Mouse (Mus musculus): ENCODE measurements at regions not wholly inside any gene's neighbourhood (a gene's known extent, or its start where the extent isn't known, plus 50 kb on each side); places are given as distances from the start of the nearest gene placed in this dataset.
"Not testable (repeated sequence)": the region's sequence is repeated elsewhere in the genome, so short reads cannot be mapped to it uniquely, and the experiment has no call there.

DNA sequence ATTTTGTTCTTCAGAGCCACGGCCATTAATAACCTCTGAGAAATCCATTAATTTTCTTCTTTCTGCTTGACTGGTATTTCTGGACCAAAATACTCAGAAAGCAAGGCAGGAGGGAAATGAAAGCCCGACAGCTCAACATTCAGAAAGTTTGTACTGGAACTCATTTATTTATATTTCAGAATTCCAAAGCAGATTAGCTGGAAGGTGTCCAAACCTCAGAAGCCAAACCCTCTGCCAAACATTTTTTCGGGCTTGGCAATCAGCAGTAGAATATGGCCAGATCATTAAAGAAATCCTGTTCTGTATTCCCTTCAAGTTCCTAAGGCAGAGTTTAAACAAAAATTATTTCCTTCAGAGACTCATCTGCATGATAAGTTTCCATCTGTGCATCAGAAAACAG is 450.4 kb upstream of the Tbl1xr1 start:
- DNase-seq (ENCODE audit: low read depth) = no peak

DNA sequence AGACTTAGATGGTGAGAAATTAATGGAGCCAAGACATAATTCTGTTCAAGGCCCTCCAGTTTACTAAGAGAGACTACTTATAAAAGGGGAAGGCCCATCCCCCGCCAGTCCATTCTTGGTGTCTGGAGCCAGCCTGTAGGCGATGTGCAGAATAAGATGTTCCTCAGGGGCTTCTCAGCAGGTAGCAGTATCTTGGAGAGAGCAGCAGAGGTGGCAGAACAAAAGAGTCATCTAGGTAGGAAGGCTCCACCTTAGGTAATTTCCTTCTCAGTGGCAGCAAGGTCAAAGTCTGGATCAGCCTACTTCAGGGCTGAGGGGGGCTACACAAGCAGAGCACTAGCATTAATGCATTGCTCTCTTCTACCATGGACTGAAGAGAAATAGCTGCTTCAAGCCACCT is 449.4 kb upstream of the Tbl1xr1 start:
- not testable (repeated sequence) for DNase-seq (ENCODE audit: low read depth)

DNA sequence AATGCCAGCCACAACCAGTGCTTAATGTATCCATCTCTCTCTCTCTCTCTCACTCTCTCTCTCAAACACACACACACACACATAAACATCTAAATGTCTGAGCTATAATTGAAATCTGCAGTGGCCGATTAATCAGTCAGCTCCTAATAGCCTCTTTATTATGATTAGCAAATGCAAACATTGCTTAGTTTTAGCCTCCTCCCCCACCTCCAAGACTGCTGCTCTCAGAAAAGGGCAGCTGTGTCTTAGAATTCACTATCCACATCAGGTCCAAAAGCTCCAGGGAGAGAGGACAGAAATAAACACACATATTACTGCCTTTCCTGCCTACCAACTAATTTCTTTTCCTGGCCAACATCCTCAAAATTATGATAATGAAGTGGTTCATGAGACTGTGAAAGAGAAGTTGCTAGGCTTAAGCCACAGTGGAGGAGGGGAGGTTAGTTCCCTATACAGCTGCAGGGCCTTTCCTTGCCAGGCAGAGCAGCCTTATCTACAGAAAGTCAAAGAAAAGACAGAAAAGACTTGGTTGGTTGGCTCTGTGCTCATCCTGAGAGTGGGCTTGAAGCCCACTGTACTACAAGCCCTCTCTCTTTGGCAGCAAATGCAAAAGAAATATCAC is 442.7 kb upstream of the Tbl1xr1 start:
- DNase-seq (ENCODE audit: low read depth) = peak; percentile 72

DNA sequence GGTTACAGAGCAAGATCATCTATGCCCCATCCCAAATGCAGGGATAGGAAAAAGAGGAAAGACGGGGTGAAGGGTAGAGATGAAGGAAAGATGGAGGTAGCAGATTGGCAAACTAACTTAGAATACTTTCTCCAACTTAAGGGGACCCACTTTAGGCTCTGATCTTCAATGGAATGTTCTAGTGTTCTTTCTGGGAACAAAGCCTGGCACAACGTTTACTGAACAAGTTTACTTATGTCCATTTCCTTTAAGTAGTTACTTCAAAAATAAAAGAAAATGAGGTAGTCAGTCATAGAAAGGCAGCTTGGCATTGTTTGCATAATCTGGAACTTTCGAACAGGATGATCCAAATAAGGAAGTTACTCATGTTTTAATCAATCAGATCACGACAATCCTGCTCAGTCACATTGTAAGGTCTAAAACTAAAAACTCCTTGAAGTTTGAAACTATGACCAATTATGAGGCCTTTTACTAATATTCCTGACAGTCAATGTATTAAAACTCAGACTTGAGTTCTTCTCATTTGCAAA is 441.7 kb upstream of the Tbl1xr1 start:
- peak; percentile 10 for DNase-seq (ENCODE audit: low read depth)

DNA sequence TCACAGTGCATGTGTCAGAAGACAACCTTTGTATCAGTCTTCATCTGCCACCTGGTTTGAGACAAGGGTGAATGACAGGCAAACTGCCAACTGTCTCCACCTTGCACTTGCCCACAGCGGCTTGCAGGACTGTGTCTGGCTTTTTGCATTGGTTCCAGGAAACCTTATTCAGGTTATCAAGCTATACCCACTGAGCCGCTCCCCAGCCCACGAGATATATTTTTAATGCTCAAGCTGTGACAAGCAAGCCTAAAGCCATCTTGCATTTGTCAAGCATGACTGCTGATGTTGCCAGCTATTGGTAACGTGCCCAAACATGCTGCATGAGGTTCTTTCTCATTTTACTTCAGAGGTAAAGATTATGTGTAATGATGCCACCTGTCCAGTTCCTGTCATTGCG is 437.6 kb upstream of the Tbl1xr1 start:
- DNase-seq (ENCODE audit: low read depth) = no peak

DNA sequence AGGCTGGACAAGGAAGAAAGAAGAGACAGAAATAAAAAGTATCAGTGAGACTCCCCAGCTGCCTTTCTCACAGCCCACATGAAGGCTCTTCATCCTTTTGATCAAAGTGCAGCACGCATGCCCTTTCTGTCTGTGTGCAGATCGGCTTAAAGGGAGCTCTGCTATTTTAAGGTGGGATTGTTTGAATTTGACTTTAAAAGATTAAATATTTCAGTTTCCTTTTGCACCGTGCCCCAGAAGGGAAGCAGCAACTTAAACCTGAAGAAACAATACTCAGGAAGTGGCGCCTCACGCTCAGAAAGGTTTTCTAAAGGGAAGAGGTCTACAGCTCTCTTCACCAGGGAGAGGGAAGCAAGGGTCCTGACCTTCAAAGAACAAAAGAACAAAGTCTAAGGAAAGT is 436.9 kb upstream of the Tbl1xr1 start:
- peak; percentile 11 for DNase-seq (ENCODE audit: low read depth)

DNA sequence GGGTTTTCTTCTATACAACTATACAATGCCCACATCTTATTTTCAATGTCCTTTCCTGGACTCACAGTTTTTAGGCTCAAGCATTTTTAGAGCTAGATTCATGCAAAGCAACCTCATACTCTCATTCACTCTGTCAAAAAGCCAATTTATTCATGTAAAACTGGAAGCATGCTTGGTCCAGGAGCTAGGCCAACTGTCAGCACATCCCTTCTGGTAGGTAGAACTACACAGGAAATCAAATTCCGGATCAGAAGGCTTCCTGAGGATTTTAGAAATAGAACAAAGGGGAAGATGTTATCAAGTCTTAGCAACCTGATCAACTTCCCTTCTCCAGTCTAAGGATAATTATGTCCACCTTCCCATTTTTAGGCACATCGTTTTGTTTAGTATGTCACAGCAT is 432.4 kb upstream of the Tbl1xr1 start:
- peak; percentile 5 for DNase-seq (ENCODE audit: low read depth)

DNA sequence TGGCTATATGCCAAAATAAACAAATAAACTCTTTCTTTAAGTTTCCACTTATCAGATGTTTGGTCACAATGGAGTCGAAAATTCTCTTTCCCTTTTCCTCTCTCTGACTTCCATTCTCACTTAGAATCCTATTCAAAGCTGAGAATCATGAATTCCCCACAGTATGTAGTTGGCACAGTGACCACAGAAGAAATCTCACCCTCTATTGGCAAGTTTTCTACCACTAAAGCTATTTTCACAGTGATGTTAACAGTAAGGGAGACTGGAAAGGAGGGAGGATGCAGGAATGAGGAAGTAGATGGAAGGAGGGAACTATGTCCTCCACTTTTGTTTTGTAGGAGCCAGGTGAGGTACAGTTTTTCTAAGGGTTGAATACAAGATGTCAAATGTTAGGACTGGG is 431.2 kb upstream of the Tbl1xr1 start:
- DNase-seq (ENCODE audit: low read depth) = no peak

DNA sequence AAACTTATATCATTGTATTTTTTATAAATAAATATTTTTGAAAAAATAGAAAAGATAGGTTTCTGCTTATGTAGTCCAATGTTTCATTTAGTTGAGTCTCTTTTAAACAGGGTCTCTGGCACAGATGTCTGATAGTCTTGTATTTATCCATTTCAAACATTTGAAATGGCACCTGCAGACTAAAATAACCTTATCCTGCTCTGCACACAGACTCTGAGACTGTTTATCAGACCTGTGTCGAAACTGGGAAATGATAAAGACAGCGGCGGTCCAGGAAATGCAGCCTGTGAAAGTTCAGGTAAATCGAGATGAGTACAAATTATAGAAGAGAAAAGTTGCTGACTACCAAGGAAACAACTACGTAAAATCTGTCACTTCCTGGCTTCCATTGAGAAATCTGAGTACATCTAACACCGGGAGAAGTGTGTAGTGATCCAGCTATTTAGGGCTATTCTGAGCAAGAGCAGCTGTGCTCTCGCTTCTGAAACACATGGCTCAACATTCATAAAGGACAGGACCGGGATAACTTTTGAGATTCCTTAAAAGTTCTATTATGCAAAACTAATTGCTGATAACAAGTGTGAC is 426.5 kb upstream of the Tbl1xr1 start:
- no peak for DNase-seq (ENCODE audit: low read depth)

DNA sequence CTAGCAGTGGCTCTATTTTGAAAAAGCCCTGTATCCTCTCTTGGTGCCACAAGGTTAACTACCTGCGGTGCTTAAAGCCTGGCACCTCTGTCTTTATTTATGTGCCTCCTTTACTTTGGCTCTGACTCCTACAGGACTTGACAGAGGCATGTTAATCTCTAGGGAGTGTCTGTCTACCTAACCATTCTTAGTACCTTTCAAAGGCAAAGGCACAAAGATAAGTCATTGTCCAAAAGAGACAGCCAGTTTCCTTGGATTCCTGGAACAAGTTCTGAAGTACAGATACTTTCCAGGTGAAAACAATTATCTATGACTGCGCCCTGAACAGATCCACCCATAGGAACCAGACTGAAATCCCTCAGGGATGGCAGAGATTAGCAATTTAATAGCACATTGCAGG is 421.2 kb upstream of the Tbl1xr1 start:
- no peak for DNase-seq (ENCODE audit: low read depth)

DNA sequence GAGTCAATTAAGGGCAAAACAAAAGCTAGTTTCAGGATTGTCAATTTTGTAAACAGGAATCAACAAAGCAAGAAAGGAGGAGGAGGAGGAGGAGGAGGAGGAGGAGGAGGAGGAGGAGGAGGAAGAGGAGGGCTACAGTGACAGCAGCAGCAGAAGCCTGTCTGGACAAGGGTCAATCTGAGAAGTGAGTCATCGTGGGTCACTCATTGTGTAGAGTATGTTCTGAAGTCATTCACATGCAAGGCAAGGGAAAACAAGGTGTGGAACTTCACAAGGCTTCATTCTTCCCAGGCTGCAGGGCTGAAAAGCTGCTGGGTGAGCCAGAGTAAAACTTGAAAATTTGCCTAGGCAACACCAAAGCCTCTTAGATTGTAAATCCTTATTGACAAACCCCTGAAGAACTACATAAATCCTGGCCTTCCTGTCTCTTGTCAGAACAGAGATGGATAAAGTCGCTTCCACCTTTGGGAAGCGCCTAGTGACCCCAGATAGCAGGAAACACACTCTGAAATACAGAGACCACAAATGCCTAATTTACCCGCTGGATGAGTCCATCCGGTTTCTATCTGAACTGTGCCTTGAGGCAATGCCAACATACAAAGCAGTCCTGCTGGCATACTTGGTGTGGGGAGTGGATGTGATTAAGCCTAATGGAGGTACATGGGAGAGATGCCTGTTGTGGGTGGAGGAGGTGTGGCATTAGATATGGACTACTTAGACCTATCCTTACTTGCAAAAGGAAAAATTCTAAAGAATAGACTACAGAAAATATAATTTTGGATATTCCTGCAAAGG is 408.9 kb upstream of the Tbl1xr1 start:
- peak; percentile 40 for DNase-seq (ENCODE audit: low read depth)

DNA sequence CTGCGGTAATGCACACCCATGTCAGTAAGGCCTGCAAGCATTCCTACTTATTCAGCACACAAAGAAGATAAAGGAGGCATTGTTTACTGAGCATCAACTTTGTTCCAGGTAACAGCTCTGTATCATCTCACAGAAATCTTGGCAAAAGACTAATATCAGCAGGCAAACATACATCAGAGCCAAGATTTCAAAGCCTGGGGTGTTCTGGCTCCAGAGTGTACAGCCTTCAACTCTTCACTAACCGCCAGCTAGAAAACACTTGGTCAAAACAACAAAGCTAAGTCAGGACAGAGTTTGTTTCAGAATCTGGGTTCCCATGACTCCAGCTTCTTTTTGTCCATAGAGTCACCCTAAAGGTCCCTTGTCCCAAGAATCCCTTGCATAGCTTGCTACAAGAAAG is 404.6 kb upstream of the Tbl1xr1 start:
- DNase-seq (ENCODE audit: low read depth) = no peak

DNA sequence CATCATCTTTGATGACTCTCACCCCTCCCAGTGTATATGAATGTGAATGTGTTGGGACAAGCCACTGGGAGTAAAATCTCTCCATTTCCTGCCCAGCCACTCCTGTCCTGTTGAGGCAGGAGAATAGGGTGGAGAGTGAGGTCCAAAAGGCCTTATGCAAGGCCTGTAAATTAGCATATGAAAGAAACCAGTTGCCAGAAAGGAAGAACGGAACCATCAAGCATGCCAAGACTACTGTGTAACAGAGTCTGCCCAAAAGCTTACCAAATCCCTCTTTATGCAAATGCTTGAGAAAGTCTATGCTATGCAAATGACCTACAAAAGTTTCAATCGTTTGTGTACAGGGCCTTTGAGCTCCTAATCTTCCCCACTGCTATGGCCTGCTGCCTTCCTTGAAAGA is 404.0 kb upstream of the Tbl1xr1 start:
- DNase-seq (ENCODE audit: low read depth) = no peak

DNA sequence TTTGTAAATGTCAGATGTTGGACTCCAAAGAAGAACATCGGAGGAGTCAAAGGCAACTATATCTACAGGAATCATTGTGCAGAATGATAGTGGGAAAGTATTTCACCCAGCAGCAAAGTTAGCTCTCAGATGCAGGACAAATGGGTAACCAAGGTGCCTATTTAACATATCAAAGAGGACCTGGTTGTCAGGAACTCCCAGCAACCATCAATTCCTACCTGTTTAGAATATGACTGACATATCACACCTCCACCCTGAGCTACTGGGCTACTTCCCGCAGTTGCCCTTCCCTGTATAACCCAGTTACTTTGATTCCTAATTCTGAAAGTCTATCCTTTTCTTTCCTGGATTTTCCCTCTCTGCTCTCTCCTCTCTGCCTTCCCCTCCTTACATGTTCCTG is 403.0 kb upstream of the Tbl1xr1 start:
- no peak for DNase-seq (ENCODE audit: low read depth)

DNA sequence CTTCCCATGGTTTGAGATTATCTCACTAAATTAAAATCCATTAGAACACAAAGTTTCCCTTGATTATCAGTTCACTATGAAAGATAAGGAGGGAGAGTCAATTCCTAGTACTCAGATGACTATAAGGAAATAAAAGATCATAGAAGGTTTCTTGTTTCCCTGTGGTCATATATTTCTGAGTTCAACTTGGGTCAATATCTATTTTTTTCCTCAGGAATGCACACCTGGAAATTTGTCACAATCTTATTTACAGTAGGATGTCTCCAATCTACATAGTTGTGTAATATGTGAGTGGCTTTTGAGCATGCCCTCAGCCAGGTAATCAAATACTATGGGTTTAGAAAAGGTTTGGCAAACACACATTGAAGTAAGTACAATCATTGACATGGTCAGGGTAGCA is 398.2 kb upstream of the Tbl1xr1 start:
- DNase-seq (ENCODE audit: low read depth) = no peak

DNA sequence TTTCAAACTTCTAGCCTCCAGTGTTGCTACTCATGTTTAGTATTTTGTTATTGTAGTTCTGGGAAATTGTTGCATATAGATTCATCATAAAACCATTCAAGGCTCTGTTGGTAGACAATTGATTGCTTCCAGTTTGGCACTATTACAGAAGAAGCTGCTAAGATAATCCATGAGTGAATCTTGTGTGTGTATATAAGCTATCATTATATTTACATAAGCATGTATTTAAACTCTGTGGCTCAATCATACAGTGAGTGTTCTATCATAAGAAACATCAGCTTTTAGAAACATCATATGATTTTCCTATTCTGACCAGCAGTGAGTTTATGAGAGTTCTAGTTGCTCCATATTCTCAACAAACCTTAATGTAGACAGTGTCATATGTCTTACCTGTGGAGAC is 397.7 kb upstream of the Tbl1xr1 start:
- no peak for DNase-seq (ENCODE audit: low read depth)

DNA sequence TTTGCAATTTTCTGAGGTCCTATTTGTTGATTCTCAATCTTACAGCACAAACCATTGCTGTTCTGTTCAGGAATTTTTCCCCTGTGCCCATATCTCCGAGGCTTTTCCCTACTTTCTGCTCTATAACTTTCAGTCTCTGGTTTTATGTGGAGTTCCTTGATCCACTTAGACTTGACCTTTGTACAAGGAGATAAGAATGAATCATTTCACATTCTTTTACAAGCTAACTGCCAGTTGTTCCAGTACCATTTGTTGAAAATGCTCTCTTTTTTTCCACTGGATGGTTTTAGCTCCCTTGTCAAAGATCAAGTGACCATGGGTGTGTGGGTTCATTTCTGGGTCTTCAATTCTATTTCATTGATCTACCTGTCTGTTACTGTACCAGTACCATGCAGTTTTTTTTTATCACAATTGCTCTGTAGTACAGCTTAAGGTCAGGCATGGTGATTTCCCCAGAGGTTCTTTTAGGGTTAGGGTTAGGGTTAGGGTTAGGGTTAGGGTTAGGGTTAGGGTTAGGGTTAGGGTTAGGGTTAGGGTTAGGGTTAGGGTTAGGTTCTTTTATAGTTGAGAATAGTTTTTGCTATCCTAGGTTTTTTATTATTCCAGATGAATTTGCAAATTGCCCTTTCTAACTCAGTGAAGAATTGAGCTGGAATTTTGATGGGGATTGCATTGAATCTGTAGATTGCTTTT is 378.3 kb upstream of the Tbl1xr1 start:
- DNase-seq (ENCODE audit: low read depth) = not testable (repeated sequence)

DNA sequence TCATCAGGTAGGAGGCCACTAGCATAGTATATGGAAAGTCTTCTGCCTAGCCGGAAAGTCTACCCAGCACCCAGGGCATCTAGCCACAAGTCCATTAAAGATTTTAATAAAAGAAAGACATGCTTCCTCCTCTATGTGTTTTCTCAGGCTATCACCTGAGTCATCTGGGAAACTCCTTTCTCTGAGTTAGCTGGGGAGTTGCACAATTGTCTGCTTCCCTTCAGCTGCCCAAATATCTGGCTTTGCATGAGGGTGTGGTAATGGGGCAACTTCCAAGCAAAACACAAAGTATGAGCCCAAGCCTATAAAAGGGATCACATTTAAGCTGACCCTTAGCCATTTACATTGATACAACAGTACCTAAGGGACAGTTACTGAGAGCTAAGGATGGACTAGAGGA is 376.9 kb upstream of the Tbl1xr1 start:
- peak; percentile 78 for DNase-seq (ENCODE audit: low read depth)

DNA sequence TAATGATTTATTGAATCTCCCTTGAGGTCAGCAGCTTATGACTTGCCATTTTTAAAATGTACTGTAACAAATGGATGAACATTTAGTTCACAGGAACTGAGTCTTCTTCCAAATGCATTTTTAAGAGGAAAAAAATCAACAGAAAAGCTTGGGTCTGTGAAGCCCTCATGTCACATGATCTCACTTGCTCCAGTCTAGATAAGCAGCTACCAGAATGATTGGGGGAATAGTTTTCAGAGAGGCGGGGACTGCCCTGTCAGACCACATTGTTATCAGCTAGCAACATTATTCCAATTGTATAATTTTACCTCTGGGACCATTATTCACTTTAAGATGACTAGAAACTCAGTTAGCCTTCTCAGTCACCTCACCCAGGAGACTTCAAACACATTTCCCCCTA is 376.1 kb upstream of the Tbl1xr1 start:
- DNase-seq (ENCODE audit: low read depth) = peak; percentile 20

DNA sequence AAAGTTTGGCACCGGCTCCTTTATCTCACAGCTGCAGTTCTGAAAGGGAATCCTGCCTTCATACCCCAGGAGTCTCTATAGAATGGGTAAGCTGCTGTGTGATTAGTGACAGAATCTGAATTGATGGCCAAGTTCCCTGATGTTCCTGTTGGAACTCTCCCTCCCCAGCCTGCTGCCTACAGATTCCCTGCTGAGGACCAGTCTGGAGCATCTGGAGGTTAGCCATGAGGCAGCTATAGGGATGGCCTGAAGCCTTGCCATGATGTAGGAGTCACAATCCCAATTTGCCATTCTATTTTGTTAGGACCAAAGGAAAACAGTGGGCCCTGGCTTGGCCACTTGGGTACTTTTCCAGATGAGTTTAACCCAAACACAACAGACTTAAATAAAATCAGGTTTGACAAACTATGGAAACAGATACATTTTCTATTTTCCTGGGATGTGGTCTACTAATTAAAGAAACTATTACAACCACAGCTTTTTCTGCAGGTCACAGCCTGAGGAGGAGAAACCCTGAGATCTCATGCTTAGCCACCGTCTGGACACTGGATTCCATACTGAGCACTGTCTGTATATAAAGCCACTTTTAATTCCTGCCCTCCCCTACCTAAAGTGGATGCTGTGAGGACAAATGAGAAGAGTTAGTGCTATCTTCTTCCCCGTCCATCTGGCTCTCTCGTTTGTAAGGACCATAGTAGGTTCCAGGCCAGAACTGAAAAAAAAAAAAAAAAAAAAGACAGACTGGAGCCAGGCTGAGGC is 349.5 kb upstream of the Tbl1xr1 start:
- DNase-seq (ENCODE audit: low read depth) = no peak

DNA sequence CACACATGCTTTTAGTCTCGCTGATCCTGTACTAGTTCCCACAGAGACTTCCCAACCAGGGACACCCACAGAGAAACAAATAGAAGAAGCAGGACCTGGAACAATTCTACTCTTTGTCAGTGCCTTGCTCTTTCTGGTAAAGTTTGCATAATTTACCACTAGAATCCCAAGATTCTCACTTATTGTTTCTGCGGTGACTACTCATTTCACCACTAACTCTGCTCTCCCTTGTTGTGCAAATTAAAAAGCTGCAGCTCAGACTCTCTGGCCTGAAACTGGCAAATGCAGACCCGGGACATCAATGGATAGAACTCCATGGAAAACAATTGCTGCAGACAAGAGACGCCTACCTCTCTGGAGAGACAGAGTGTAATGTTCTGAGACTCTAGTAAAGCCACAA is 348.4 kb upstream of the Tbl1xr1 start:
- no peak for DNase-seq (ENCODE audit: low read depth)

DNA sequence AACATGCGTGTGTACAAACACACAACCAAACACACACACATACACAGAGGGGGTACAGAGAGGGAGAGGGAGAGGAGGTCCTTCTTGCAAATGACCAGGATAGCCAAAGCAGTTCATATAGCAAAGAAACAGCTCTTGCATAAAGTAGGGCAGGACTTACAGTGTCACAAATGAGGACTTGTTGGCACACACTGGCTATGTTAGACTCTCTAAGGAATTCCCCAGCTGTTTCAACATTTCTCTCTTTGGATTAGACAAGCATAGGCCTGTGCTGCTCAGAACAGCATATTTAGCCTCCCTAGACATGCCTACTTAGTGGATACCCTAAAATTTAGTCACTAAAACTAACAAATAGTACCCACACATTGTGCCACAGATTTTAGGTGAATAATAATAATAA is 347.1 kb upstream of the Tbl1xr1 start:
- no peak for DNase-seq (ENCODE audit: low read depth)
